Mouse (Mus musculus) ES-E14 (cell line): Measurements from ENCODE around the gene Urb2. TPM values are rescaled to one million over a fixed set of nuclear protein-coding genes. Genes with fewer than 3 reads are reported as not detected.

Experiments used
- DNase-seq: peaks from one replicate; pipeline ENCODE4 v3.0.0-alpha.2; 2013; ENCODE audit warnings: low read depth, low spot score
- H3K27ac ChIP-seq: 2 replicates; pipeline ENCODE4 v1.5.1; 2012; ENCODE audit warnings: low read depth, mild to moderate bottlenecking, low read length, moderate library complexity, mixed read lengths; ENCODE audit not compliant: poor library complexity, insufficient read depth, severe bottlenecking
- H3K36me3 ChIP-seq: 2 replicates; pipeline ENCODE4 v1.6.1; 2012; ENCODE audit warnings: mild to moderate bottlenecking, low read length, moderate library complexity, mixed read lengths; ENCODE audit not compliant: control insufficient read depth, poor library complexity, insufficient read depth, severe bottlenecking
- H3K4me1 ChIP-seq, 2 experiments: fragments of 150-350 bp in 1 of 2; sonication (generic) in 1 of 2; 2 replicates each; pipeline ENCODE4 v1.6.1; 2012; ENCODE audit warnings: low read length in 2 of 2, mild to moderate bottlenecking in 1 of 2, mixed read lengths in 1 of 2; ENCODE audit not compliant: control insufficient read depth in 2 of 2, insufficient read depth in 2 of 2, poor library complexity in 1 of 2
- H3K4me3 ChIP-seq, 2 experiments: fragments of 150-350 bp in 1 of 2; sonication (generic) in 1 of 2; 2 replicates each; pipeline ENCODE4 v1.5.1; 2012; ENCODE audit warnings: low read length in 2 of 2, low read depth in 1 of 2, mild to moderate bottlenecking in 1 of 2, mixed read lengths in 1 of 2; ENCODE audit not compliant: insufficient read depth in 1 of 2, poor library complexity in 1 of 2, severe bottlenecking in 1 of 2
- H3K9ac ChIP-seq: 2 replicates; pipeline ENCODE4 v1.6.1; 2012; ENCODE audit warnings: low read depth, mild to moderate bottlenecking, low read length, mixed read lengths; ENCODE audit not compliant: poor library complexity, insufficient read depth, severe bottlenecking
- H3K9me3 ChIP-seq: fragments of 150-350 bp; sonication (generic); 2 replicates; pipeline ENCODE4 v1.6.1; 2012; ENCODE audit warnings: low read depth, mild to moderate bottlenecking, low read length; ENCODE audit not compliant: control insufficient read depth, insufficient read depth
- CHD2 ChIP-seq: IDR thresholded peaks from 2 replicates; pipeline ENCODE4 v1.6.1; 2014; ENCODE audit warnings: mild to moderate bottlenecking, low read depth, low read length, inconsistent platforms
- HCFC1 ChIP-seq: IDR thresholded peaks from 2 replicates; pipeline ENCODE4 v1.6.1; 2012; ENCODE audit warnings: low read length, inconsistent platforms, borderline replicate concordance; ENCODE audit not compliant: insufficient read depth
- MAFK ChIP-seq: IDR thresholded peaks from 2 replicates; pipeline ENCODE4 v1.6.1; 2014; ENCODE audit warnings: mild to moderate bottlenecking, low read depth, low read length, inconsistent platforms; ENCODE audit not compliant: insufficient read depth
- ZC3H11A ChIP-seq: IDR thresholded peaks from 2 replicates; pipeline ENCODE4 v1.6.1; 2012; ENCODE audit warnings: low read depth, mild to moderate bottlenecking, inconsistent platforms, low read length, borderline replicate concordance
- ZNF384 ChIP-seq: IDR thresholded peaks from 2 replicates; pipeline ENCODE4 v1.6.1; 2012; ENCODE audit warnings: low read depth, low read length, inconsistent platforms
- in situ Hi-C, 2 experiments: fragments of 600-800 bp; cut with MboI; formaldehyde crosslinking; loops; one replicate each; pipeline ENCODE4 v1.15.1; 2025; ENCODE audit warnings: low sequenced_read_pairs in 2 of 2, inconsistent platforms in 1 of 2; ENCODE audit not compliant: unreplicated experiment in 2 of 2
- total RNA-seq: library from RNA; depleted of rRNA; stranded (reverse); fragments of 300-350 nt; gene quantifications from 2 replicates; pipeline ENCODE4 v1.2.3, GENCODE M21; 2012

The Urb2 gene
- total RNA-seq, 1 experiment: 80.0 TPM

DNA sequence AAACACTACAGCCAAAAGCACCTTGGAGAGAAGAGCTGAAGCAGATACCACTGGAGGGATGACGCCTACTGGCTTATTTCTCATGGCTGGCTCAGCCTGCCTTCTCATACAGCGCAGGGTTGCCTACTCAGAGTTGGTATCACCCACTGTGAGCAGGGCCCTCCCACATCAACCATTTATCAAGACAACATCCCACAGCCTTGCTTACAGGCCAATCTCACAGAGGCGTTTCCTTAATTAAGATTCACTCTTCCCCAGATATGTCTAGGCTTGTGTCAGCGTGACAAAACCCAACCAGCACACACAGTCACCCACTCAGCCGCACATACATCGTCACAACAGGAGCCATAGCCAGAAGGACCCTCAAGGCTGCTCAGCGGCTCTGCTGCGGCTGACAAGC, 61.3 kb downstream of the Urb2 start:
- no peak overlapping the region for H3K27ac ChIP-seq
- no peak for DNase-seq
- in situ Hi-C loops: no loop called here

DNA sequence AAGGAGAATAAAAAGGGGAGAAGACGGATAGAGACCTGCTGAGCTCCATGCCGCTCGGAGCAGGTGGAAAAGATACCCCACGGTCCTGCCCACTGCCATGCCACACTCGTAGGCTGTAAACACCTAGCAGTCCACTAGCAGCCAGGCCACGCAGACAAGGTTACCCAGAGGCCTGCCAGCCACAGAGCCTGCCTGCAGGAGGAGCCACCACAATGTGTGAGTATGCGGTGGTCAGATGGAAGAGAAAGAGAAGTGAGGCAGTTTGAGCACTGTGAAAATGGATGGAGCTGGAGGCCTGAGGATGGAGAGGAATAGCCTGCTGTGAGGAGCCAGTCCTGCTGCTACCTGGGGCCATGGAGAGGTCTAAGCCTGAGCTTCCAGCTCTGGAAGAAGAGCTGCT, 62.3 kb downstream of the Urb2 start:
- DNase-seq: no peak
- no peak overlapping the region for H3K9ac ChIP-seq
- in situ Hi-C loops: no loop called here
- no peaks in the 10 kb centered on the region for H3K36me3 ChIP-seq
- H3K4me3 ChIP-seq: no peak overlapping the region
- H3K27ac ChIP-seq: no peak overlapping the region
- TF ChIP-seq MAFK: no peak
- TF ChIP-seq CHD2: no peak
- no peak for TF ChIP-seq ZNF384
- no peak for TF ChIP-seq HCFC1
- TF ChIP-seq ZC3H11A: no peak
- no peaks in the 10 kb centered on the region for H3K9me3 ChIP-seq
- H3K4me1 ChIP-seq: peaks cover 2 to 11% of the 10 kb centered on the region in 2 experiments; a peak in 3 of 4 replicates

More for the DNA sequence above, 61.3 kb downstream of the Urb2 start:
- Histone ChIP-seq H3K9me3 (no peaks in the 10 kb centered on the region), H3K9ac (no peak overlapping the region), H3K36me3 (no peaks in the 10 kb centered on the region), H3K4me3 (no peak overlapping the region), H3K4me1 (peaks cover 2 to 5% of the 10 kb centered on the region in 2 experiments; a peak in 3 of 4 replicates)
- TF ChIP-seq ZNF384 (no peak), CHD2 (no peak), HCFC1 (no peak), MAFK (no peak), ZC3H11A (no peak)

DNA sequence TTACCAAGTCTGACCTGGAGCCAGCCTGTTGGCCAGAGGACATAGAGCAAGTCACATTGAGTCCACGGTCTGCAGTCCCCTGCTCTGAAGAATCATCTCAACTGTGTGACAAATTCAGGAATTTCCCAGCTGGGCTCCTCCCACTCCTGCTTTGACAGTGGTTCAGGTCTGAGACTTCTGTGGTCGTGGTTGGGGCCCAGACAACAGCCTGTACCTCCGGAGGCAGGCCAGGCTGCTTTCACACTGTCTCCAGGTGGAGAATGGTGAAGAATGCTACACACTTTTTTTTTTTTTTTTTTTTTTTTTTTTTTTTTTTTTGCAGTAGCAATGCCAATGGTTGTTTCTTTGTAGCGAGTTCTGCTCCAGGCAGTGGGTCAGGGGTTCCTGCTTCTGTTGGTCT, 64.4 kb downstream of the Urb2 start:
- Histone ChIP-seq H3K9ac (no peak overlapping the region), H3K9me3 (no peaks in the 10 kb centered on the region), H3K27ac (no peak overlapping the region), H3K4me1 (peaks cover 2 to 14% of the 10 kb centered on the region in 2 experiments; a peak in 3 of 4 replicates), H3K36me3 (no peaks in the 10 kb centered on the region), H3K4me3 (no peak overlapping the region)
- in situ Hi-C loops: no loop called here
- TF ChIP-seq CHD2: no peak
- peak; percentile 80 for TF ChIP-seq ZNF384
- TF ChIP-seq ZC3H11A: no peak
- DNase-seq: no peak

DNA sequence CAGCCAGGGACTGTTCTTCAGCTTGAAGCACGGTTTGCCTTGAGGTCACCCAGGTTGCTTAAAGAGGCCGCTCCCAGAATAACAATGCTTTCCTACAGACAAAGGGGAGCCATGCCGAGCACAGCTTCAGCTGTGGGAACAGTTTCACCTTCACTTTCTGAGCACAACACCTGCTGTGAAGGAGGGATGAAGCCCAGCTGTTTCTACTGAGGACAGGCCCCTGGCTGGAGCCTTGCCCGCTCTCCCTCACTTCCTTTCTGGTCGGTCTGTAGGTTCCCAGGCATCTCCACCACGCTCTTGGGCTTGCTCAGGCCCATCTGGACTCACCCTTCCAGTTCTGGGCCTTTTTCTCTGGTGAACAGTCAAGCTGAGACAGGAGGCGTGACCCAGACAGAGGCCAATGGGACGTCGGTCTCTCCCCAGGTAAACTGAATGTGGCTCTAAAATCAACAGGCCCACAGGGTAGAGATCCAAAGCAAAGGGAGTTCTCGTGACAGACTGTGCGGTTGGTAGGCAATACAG, 66.8 kb downstream of the Urb2 start:
- in situ Hi-C loops: no loop called here
- peak; percentile 80 for DNase-seq
- H3K4me1 ChIP-seq: peaks cover 2 to 14% of the 10 kb centered on the region in 2 experiments; a peak in 3 of 4 replicates
- H3K4me3 ChIP-seq: no peak overlapping the region
- 0 out of 2 replicates have a peak, but pooled peaks have one; percentile 17 for TF ChIP-seq MAFK
- TF ChIP-seq ZC3H11A: no peak
- peak; percentile 42; the same call in 1 of the 2 replicates for TF ChIP-seq CHD2
- no peak overlapping the region for H3K27ac ChIP-seq
- H3K9me3 ChIP-seq: no peaks in the 10 kb centered on the region
- H3K36me3 ChIP-seq: no peaks in the 10 kb centered on the region
- no peak overlapping the region for H3K9ac ChIP-seq

DNA sequence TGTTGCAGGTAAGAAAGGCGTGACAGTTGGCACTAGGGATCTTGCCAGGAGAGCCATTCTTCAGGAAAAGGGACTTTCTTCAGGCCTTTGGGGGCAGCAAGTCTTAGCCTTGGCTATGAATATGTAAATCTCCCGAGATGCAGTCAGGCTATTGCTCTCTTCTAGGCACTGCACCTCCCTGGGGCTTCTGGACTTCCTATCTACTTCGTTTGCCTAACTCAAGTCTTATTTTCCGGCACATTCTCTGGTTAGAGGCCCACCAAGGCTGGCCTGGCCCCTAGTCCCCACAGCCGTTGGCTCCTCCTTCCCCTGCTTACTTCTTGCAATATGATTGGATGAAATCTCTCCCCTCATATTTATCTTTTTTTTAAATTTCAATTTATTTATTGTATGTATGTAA, 67.7 kb downstream of the Urb2 start:
- no peaks in the 10 kb centered on the region for H3K9me3 ChIP-seq
- peaks cover 2 to 14% of the 10 kb centered on the region in 2 experiments; a peak in 3 of 4 replicates for H3K4me1 ChIP-seq
- TF ChIP-seq ZC3H11A: no peak
- TF ChIP-seq HCFC1: no peak
- no peak for TF ChIP-seq CHD2
- no peak for TF ChIP-seq MAFK
- no peak for TF ChIP-seq ZNF384
- H3K9ac ChIP-seq: no peak overlapping the region
- no peaks in the 10 kb centered on the region for H3K36me3 ChIP-seq
- in situ Hi-C loops: no loop called here
- no peak for DNase-seq
- no peak overlapping the region for H3K27ac ChIP-seq
- H3K4me3 ChIP-seq: no peak overlapping the region
